ENCODE assay signal across 22 mouse cellular contexts in genomic region chr9:15718295-15718694, GRCm38 (mm10). TPM values are rescaled to one million over a fixed set of nuclear protein-coding genes. Genes with fewer than 3 reads are reported as not detected.
DNase-seq lines count a peak whose midpoint lies in the region; ATAC-seq and TF ChIP-seq lines count a peak whose summit lies in the region.
"Had no signal": no experiment of that assay in that cellular context is flagged by ENCODE, and none has a peak within 500 bp of the region (broad histone marks: within the 10 kb centered on the region; RNA-seq: fewer than 3 reads in every experiment).

No protein-coding gene starts in this region.

- TF ChIP-seq CTCF in CH12.LX (conservative IDR thresholded peaks at IDR 0.05 in 1 of 2, IDR thresholded peaks at IDR 0.05 in 1 of 2; ENCODE audit: low read depth in 2 of 2, low read length in 2 of 2) = no peak

- peaks cover 7% of the 10 kb centered on the region; the same call in 1 of the 2 replicates for H3K36me3 ChIP-seq in heart, embryonic 10.5 days
- H3K36me3 ChIP-seq in limb, embryonic 11.5 days (ENCODE audit: control insufficient read depth, insufficient read depth, low read length) = no peaks in the 10 kb centered on the region; the same call in 1 of the 2 replicates
- peaks cover 23% of the 10 kb centered on the region for H3K36me3 ChIP-seq in limb, embryonic 10.5 days
- H3K36me3 ChIP-seq in CH12.LX (replicated peaks in 1 of 2; ENCODE audit: control insufficient read depth in 1 of 2, insufficient read depth in 1 of 2, low read length in 1 of 2) = peaks cover 4 to 14% of the 10 kb centered on the region in 2 experiments
- H3K36me3 ChIP-seq in liver, embryonic 11.5 days (ENCODE audit: control insufficient read depth, insufficient read depth, low read length) = no peaks in the 10 kb centered on the region
- H3K36me3 ChIP-seq: G1E had no signal

- TF ChIP-seq POLR2A in CH12.LX (IDR thresholded peaks at IDR 0.05; ENCODE audit: low read depth, low read length) = no peak

- H3K4me3 ChIP-seq in heart, embryonic 10.5 days = no peak overlapping the region
- H3K4me3 ChIP-seq in limb, embryonic 11.5 days (ENCODE audit: low read depth, low read length) = no peak overlapping the region
- H3K4me3 ChIP-seq in limb, embryonic 10.5 days = no peak overlapping the region
- H3K4me3 ChIP-seq in CH12.LX (replicated peaks in 1 of 3; ENCODE audit: low read depth in 2 of 3, low read length in 2 of 3, poor library complexity in 1 of 3) = no peak overlapping the region
- H3K4me3 ChIP-seq in liver, embryonic 11.5 days (ENCODE audit: low read depth, low read length) = no peak overlapping the region

- in situ Hi-C loops in CH12.LX (cut with MboI; ENCODE audit: low pct_ligation_motif_present, low pct_unique_long_range_greater_than_20kb, low sequenced_read_pairs) = no loop called here

- H3K27ac ChIP-seq in heart, embryonic 10.5 days = no peak overlapping the region
- no peak overlapping the region for H3K27ac ChIP-seq in limb, embryonic 11.5 days (replicated peaks; ENCODE audit: low read depth, low read length)
- H3K27ac ChIP-seq in limb, embryonic 10.5 days = no peak overlapping the region
- H3K27ac ChIP-seq in CH12.LX (ENCODE audit: insufficient read depth, low read depth) = peak overlapping the region; percentile 64
- H3K27ac ChIP-seq in liver, embryonic 11.5 days (ENCODE audit: low read depth, low read length) = no peak overlapping the region

- H3K27me3 ChIP-seq in heart, embryonic 10.5 days (ENCODE audit: insufficient read depth, poor library complexity, severe bottlenecking) = no peaks in the 10 kb centered on the region
- no peaks in the 10 kb centered on the region for H3K27me3 ChIP-seq in limb, embryonic 11.5 days (ENCODE audit: control insufficient read depth, insufficient read depth, low read length)
- H3K27me3 ChIP-seq in limb, embryonic 10.5 days (ENCODE audit: low read depth, poor library complexity, severe bottlenecking) = no peaks in the 10 kb centered on the region
- H3K27me3 ChIP-seq in CH12.LX (replicated peaks) = no peaks in the 10 kb centered on the region
- H3K27me3 ChIP-seq in liver, embryonic 11.5 days (replicated peaks; ENCODE audit: control insufficient read depth, insufficient read depth, low read length) = no peaks in the 10 kb centered on the region
- H3K27me3 ChIP-seq: Patski had no signal

- no peak for TF ChIP-seq RAD21 in CH12.LX (IDR thresholded peaks at IDR 0.05; ENCODE audit: low read depth, low read length)

- no peak overlapping the region for H3K9ac ChIP-seq in limb, embryonic 11.5 days (ENCODE audit: low read length)
- peak overlapping the region; percentile 23 for H3K9ac ChIP-seq in CH12.LX (ENCODE audit: insufficient read depth, low read depth)
- no peak overlapping the region for H3K9ac ChIP-seq in liver, embryonic 11.5 days (ENCODE audit: low read depth, low read length)

- WGBS in heart, embryonic 10.5 days = 83% methylated on average over 6 of the region's 6 CpGs
- 85% methylated on average over 6 of the region's 6 CpGs for WGBS in limb, embryonic 11.5 days
- 90% methylated on average over 6 of the region's 6 CpGs for WGBS in limb, embryonic 10.5 days
- 84% methylated on average over 6 of the region's 6 CpGs for WGBS in liver, embryonic 11.5 days

- intact Hi-C loops in heart, postnatal 14 days (cut with DNase I) = no loop called here

- dilution Hi-C loops in CH12.LX (cut with MboI; ENCODE audit: extremely low pct_ligation_motif_present, extremely low pct_unique_long_range_greater_than_20kb, low sequenced_read_pairs) = no loop called here

- DNase-seq in heart, embryonic 10.5 days (ENCODE audit: low spot score) = peak; percentile 1
- DNase-seq in heart, postnatal 14 days = no peak
- DNase-seq in limb, embryonic 11.5 days (ENCODE audit: low spot score) = peak; percentile 7
- no peak for DNase-seq in limb, embryonic 10.5 days (ENCODE audit: low spot score)
- DNase-seq in CH12.LX (ENCODE audit: extremely low read depth) = peak; percentile 55
- no peak for DNase-seq in liver, embryonic 11.5 days (ENCODE audit: low spot score)
- DNase-seq: adrenal gland, adult 2 months; adrenal gland, adult 8-10 months; adrenal gland, postnatal 10 days; adrenal gland, postnatal 14 days; adrenal gland, postnatal 25 days; adrenal gland, postnatal 36 days; B cell, adult 2 months; cerebellum, adult 11 months; cerebellum, adult 11-12 months; cerebellum, adult 18-20 months; cerebellum, adult 2 months had no signal

- peaks cover 4% of the 10 kb centered on the region for H3K79me2 ChIP-seq in CH12.LX (replicated peaks; ENCODE audit: control insufficient read depth, extremely low read depth, insufficient read depth, poor library complexity, severe bottlenecking)

- H3K9me3 ChIP-seq in heart, embryonic 10.5 days = no peaks in the 10 kb centered on the region
- H3K9me3 ChIP-seq in limb, embryonic 11.5 days (ENCODE audit: control insufficient read depth, low read length) = no peaks in the 10 kb centered on the region
- no peaks in the 10 kb centered on the region for H3K9me3 ChIP-seq in limb, embryonic 10.5 days (replicated peaks)
- H3K9me3 ChIP-seq in CH12.LX (replicated peaks; ENCODE audit: low read length) = no peaks in the 10 kb centered on the region
- no peaks in the 10 kb centered on the region for H3K9me3 ChIP-seq in liver, embryonic 11.5 days (ENCODE audit: control insufficient read depth, low read length)
- H3K9me3 ChIP-seq: G1E had no signal

- no peak for ATAC-seq in limb, embryonic 11.5 days (ENCODE audit: insufficient number of reproducible peaks, low FRiP score, low TSS enrichment, low read depth)
- ATAC-seq in liver, embryonic 11.5 days (replicated peaks; ENCODE audit: low FRiP score) = no peak
- ATAC-seq: activated CD4-positive, CD25-positive, alpha-beta regulatory T cell, adult 4 months; CD4-positive, CD25-positive, alpha-beta regulatory T cell, adult 4 months; Patski had no signal

- no peak overlapping the region for H3K4me2 ChIP-seq in limb, embryonic 11.5 days (ENCODE audit: low read depth, severe bottlenecking)
- peak overlapping the region; percentile 70; the same call in 1 of the 2 replicates for H3K4me2 ChIP-seq in CH12.LX (ENCODE audit: insufficient read depth, low read depth, poor library complexity, severe bottlenecking)
- no peak overlapping the region for H3K4me2 ChIP-seq in liver, embryonic 11.5 days

- peak; percentile 80 for TF ChIP-seq EP300 in CH12.LX (IDR thresholded peaks at IDR 0.05; ENCODE audit: low read length)

- H3K4me1 ChIP-seq in heart, embryonic 10.5 days = no peaks in the 10 kb centered on the region
- no peaks in the 10 kb centered on the region for H3K4me1 ChIP-seq in limb, embryonic 11.5 days (ENCODE audit: control insufficient read depth, insufficient read depth, low read length)
- H3K4me1 ChIP-seq in limb, embryonic 10.5 days = no peaks in the 10 kb centered on the region
- peaks cover 28 to 69% of the 10 kb centered on the region in 2 experiments for H3K4me1 ChIP-seq in CH12.LX (ENCODE audit: control insufficient read depth in 1 of 2, insufficient read depth in 2 of 2)
- H3K4me1 ChIP-seq in liver, embryonic 11.5 days (replicated peaks; ENCODE audit: control insufficient read depth, insufficient read depth, low read length) = no peaks in the 10 kb centered on the region

TF ChIP-seq in CH12.LX, 34 proteins besides CTCF, POLR2A, EP300 and RAD21 (continues in another document):
- TF ChIP-seq NELFE (IDR thresholded peaks at IDR 0.05; ENCODE audit: low read depth, low read length) = no peak
- TF ChIP-seq TBP (conservative IDR thresholded peaks at IDR 0.05; ENCODE audit: low read depth, low read length) = no peak
- TF ChIP-seq ZNF384 (IDR thresholded peaks at IDR 0.05; ENCODE audit: low read depth, low read length) = peak; percentile 90
- TF ChIP-seq MXI1 (IDR thresholded peaks at IDR 0.05; ENCODE audit: low read depth, low read length) = no peak
- peak; percentile 94 for TF ChIP-seq BHLHE40 (IDR thresholded peaks at IDR 0.05; ENCODE audit: low read depth, low read length)
- TF ChIP-seq MAZ (IDR thresholded peaks at IDR 0.05; ENCODE audit: low read depth, low read length) = no peak
- TF ChIP-seq MEF2A (IDR thresholded peaks at IDR 0.05; ENCODE audit: borderline replicate concordance, low read depth, low read length) = peak; percentile 26; the same call in 1 of the 2 replicates
- TF ChIP-seq SIN3A (IDR thresholded peaks at IDR 0.05; ENCODE audit: low read length) = no peak
- no peak for TF ChIP-seq SMC3 (IDR thresholded peaks at IDR 0.05; ENCODE audit: low read depth, low read length)
- TF ChIP-seq HCFC1 (IDR thresholded peaks at IDR 0.05; ENCODE audit: low read depth, low read length) = no peak
- TF ChIP-seq PAX5 (IDR thresholded peaks at IDR 0.05; ENCODE audit: low read length) = no peak
- TF ChIP-seq MAFK (IDR thresholded peaks at IDR 0.05; ENCODE audit: insufficient replicate concordance, low read length) = no peak
- TF ChIP-seq USF1 (IDR thresholded peaks at IDR 0.05; ENCODE audit: low read depth, low read length) = peak; percentile 84
- no peak for TF ChIP-seq E2F4 (IDR thresholded peaks at IDR 0.05; ENCODE audit: insufficient replicate concordance, low read depth, low read length)
- TF ChIP-seq ZKSCAN1 (IDR thresholded peaks at IDR 0.05; ENCODE audit: borderline replicate concordance, low read depth, low read length) = no peak
- TF ChIP-seq IRF4 (IDR thresholded peaks at IDR 0.05; ENCODE audit: low read depth, low read length) = peak; percentile 46; the same call in 1 of the 2 replicates
- no peak for TF ChIP-seq KAT2A (IDR thresholded peaks at IDR 0.05; ENCODE audit: insufficient replicate concordance, low read length)
- no peak for TF ChIP-seq UBTF (IDR thresholded peaks at IDR 0.05; ENCODE audit: low read depth, low read length)
- TF ChIP-seq MAX (IDR thresholded peaks at IDR 0.05; ENCODE audit: low read length) = peak; percentile 87
- TF ChIP-seq MYC (IDR thresholded peaks at IDR 0.05; ENCODE audit: low read depth, low read length) = peak; percentile 68; the same call in 1 of the 2 replicates
- TF ChIP-seq CHD1 (IDR thresholded peaks at IDR 0.05; ENCODE audit: low read depth, low read length) = peak; percentile 61; the same call in 1 of the 2 replicates
- no peak; the same call in 1 of the 2 replicates for TF ChIP-seq CHD2 (IDR thresholded peaks at IDR 0.05; ENCODE audit: low read length)
- no peak for TF ChIP-seq RCOR1 (conservative IDR thresholded peaks at IDR 0.05; ENCODE audit: low read depth, low read length)

RNA-seq across cellular contexts. Expression of gene Slc36a4, which starts 8.8 kb away (rescaled TPM):
- 9.2 and 11.1 TPM in 2 replicates for polyA plus RNA-seq in heart, embryonic 10.5 days (2016; fragmentation: Nextera tagmentation; extraction: Ambion mirVana)
- total RNA-seq in heart, postnatal 14 days (2021) = 10 to 100 TPM; 11.9 to 12.3 TPM
- 22.3 and 23.2 TPM in 2 replicates for polyA plus RNA-seq in limb, embryonic 11.5 days (2014; fragmentation: Nextera tagmentation; extraction: Ambion mirVana)
- 12.1 and 17.8 TPM in 2 replicates for polyA plus RNA-seq in limb, embryonic 10.5 days (2016; fragmentation: Nextera tagmentation; extraction: Ambion mirVana)
- 8.4 and 9.0 TPM in 2 replicates for total RNA-seq in CH12.LX (2012; rRNA removed)
- 9.2 and 10.3 TPM in 2 replicates for total RNA-seq in CH12.LX (2014; rRNA removed)
- 6.6 and 6.9 TPM in 2 replicates for polyA plus RNA-seq in CH12.LX (2012; ENCODE audit: insufficient read length, low read depth)
- polyA plus RNA-seq in liver, embryonic 11.5 days (2014; fragmentation: Nextera tagmentation; extraction: Ambion mirVana) = 4.9 and 7.7 TPM in 2 replicates
- total RNA-seq: MEL had no signal
- polyA plus RNA-seq: G1E had no signal

Comparison
In these comparisons a context has a peak if more than half of its experiments do, and no peak if none do; other contexts are left out.
1. DNase-seq: peak in heart, embryonic 10.5 days (single experiment), limb, embryonic 11.5 days (single experiment) and CH12.LX (single experiment); none in heart, postnatal 14 days (0 of 2), limb, embryonic 10.5 days (single experiment) and liver, embryonic 11.5 days (single experiment).